Mouse (Mus musculus) kidney, postnatal 4 days (tissue): ENCODE results near the gene Abca7.

Experiments
- DNase-seq, 2 experiments: peaks; one replicate each; pipeline ENCODE4 v3.0.0; 2021; ENCODE audit warnings: mixed read lengths in 2 of 2

Abca7 gene

DNA sequence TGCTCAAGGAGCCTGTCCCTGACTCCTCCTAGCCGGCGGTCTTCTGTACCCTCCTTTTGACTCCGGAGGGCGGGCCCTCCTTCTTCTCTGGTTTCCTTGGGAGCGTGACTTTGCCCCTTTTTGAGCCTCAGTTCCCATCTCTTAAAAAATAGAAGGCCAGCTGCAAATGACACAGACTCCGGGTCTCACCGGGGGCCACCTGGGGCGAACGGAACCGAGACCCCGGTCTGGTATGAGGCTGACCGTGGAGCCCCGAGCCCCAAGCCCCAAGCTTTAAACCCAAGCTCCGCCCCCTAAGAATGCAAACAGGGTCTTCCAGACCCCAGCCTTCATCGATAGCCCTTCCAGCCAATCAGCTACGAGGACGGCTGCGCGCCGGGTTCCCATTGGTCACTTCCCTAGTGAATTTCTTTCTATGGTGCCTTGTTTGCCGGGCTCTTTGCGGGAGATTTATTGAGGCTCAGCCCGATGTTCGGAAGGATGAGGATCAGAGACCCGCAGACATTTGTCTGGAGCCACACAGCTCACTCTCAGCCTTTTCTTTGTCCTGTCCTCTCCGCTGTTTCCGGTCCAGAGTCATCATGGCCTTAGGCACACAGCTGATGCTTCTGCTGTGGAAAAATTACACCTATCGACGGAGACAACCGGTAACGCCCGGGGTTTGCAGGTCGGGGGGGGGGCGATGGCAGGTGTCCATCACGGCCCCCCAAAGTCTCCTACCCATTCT is 903 bp downstream of the Abca7 start:
- peak; percentile 83 to 89 for DNase-seq

DNA sequence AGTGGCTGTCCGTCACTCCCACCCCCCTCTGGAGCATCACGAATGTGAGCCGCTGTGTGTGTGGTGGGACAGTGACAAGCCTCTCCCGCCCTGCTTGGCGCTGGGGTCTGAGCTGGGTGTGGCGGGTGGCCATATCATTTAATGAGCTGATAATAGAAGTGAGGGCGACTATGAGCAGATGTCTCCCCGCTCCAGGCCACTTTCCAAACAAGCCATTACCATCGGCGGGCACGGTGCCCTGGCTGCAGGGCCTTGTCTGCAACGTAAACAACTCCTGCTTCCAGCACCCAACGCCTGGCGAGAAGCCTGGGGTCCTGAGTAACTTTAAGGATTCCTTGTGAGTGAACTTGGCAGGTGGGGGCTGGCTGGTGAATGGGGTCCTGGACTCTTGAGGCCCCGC is 1.5 kb downstream of the Abca7 start:
- peak in 1 of 2 experiments; percentile 48 for DNase-seq

DNA sequence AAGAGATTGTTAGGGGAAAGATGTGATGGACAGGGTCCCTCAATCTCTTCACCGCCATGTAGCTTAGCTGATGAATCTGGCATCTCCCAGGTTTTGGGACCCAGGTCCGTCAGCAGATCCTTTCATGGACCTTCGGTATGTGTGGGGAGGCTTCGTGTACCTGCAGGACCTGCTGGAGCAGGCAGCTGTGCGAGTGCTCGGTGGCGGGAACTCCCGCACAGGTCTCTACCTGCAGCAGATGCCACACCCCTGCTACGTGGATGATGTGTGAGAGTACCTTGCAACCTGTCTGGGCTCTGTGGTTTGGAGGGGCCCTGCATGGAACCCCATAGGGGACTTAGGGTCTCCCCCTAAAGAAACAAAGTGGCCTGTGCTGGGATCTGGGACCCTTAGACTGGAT is 5.7 kb downstream of the Abca7 start:
- DNase-seq, result no peak

DNA sequence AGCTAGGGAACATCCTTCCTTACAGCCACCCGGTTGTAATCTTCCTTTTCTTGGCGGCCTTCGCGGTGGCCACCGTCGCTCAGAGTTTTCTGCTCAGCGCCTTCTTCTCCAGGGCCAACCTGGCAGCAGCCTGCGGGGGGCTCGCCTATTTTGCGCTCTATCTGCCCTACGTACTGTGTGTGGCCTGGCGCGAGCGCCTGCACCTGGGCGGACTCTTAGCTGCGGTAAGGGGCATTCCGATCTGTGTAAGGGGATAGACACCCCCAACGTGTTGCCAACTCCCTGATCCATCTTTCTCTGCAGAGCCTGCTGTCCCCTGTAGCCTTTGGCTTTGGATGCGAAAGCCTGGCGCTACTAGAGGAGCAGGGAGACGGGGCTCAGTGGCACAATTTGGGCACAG is 6.5 kb downstream of the Abca7 start:
- DNase-seq, result no peak

DNA sequence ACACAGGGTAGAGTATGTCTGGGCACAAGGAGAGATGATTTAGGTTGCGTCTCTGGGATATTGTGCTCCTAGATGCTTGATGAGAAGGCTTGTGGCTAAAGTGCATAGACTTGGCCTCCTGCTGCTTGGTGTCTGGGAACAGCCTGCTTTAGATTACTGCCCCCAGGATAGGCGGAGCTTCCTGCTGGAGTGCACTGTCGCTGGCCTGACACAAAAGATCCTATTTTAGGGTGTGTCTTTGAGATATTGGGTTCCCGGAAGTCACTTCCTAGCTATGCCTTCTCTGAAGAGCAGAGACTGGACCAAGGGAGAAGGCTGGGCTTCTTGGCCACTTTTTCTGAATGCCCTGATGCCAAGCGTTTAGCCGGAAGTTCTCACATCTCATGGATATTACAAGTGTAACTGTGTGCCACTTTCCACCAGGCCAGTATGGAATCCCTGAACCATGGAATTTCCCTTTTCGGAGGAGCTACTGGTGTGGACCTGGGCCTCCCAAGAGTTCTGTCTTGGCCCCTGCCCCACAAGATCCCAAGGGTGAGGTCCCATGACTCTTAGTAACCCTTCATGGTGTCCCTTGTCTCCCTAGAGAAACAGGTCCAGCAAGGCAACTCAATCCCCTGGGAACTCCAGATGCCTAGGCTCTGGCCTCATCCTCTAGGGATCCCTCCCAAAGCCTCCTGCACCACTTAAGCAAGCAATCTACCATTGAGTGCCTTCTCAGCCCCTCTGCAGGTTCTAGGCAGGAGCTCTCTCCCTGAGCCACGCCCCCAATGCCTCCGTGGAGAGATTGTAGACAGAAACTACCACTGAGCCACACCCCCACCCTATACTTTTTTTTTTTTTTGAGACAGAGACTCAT is 7.3 kb downstream of the Abca7 start:
- DNase-seq, result peak in 1 of 2 experiments; percentile 38

DNA sequence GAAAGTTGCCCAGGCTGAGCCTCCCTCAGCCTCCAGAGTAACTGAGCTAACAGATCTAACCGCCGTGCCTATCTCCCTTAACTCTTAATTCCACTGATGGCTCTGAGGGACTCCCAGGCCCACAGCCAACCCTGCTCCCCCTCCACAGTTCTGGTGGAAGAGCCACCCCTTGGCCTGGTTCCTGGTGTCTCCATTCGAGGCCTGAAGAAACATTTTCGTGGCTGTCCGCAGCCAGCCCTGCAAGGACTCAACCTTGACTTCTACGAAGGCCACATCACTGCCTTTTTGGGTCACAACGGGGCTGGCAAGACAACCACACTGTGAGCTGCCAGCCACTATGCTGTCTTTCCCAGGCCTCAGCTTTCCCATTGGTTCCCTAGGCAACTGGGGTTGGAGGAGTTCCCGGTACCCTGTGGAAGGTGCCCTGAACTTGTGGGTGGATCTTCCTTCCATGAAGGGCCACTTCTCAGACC is 8.0 kb downstream of the Abca7 start:
- no peak for DNase-seq

DNA sequence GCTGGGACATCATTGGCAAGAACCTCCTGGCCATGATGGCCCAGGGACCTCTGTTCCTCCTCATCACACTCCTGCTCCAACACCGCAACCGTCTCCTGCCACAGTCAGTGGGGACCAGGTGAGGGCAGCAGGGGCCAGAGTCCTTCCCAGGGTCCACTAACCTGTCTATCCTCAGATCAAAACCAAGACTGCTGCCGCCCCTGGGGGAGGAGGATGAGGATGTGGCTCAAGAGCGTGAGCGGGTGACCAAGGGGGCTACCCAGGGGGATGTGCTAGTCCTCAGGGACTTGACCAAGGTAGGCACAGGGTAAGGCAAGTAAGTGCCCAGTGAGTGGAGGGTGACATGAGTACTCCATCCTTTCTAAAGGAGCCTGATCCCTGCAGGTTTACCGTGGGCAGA is 15.4 kb downstream of the Abca7 start:
- no peak for DNase-seq

DNA sequence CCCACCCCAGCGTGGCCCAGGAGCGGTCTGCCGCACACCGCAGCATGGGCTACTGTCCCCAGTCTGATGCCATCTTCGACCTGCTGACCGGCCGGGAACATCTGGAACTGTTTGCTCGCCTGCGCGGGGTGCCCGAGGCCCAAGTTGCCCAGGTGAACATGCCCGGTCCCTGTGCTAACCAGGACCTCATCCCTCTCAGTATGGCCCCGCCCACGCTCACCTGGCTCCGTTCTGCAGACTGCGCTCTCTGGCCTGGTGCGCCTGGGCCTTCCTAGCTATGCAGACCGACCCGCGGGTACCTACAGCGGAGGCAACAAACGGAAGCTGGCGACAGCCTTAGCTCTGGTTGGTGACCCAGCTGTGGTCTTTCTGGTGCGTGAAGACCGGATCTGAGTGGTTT is 17.3 kb downstream of the Abca7 start:
- DNase-seq, result no peak

DNA sequence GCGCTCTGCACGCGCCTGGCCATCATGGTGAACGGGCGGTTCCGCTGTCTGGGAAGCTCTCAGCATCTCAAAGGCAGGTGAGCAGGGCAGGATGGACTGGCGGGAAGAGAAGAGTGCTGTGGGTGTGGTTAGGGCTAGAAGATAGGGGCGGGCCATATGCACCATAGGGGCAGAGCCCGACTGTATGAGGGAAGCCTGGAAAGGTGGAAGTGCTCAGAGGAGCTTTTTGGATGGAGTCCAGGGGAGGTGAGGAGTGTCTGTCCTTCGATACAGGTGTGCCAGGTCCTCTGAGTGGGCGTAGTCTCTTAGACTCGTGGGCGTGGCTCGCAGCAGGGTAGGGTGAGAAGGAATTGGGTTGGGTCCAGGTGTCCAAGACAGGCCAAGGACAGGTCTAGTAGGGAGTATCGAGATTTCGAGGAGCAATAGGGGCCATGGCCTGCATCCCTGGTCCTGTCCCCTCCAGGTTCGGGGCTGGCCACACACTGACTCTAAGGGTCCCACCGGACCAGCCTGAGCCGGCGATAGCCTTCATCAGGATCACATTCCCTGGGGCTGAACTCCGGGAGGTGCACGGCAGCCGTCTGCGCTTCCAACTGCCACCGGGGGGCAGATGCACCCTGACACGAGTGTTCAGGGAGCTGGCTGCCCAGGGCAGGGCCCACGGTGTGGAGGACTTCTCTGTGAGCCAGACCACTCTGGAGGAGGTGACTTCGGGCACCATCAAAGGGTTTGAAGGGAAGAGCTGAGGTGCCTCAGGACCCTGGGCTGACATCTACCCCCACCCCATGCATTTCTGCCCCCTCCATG is 18.4 kb downstream of the Abca7 start:
- peak in 1 of 2 experiments; percentile 49 for DNase-seq

DNA sequence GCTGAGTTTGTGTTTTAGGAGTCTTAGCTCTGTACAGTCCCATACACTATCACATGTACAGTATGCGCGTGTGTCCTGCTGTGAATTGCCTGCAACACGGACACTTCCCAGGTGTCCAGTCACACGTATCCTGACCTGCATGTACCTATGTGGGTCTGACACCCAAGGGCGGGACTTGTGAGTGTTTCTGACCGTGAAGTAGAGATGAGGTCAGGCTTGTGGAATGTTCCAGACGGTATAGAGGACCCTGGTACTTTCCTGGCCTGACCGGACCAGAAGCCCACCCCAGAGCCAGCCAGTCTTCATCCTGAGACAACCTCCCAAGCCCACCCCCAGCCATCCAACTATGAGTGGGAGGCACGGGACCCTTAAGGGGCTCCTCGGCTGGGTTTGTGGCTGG is 19.3 kb downstream of the Abca7 start:
- no peak for DNase-seq

DNA sequence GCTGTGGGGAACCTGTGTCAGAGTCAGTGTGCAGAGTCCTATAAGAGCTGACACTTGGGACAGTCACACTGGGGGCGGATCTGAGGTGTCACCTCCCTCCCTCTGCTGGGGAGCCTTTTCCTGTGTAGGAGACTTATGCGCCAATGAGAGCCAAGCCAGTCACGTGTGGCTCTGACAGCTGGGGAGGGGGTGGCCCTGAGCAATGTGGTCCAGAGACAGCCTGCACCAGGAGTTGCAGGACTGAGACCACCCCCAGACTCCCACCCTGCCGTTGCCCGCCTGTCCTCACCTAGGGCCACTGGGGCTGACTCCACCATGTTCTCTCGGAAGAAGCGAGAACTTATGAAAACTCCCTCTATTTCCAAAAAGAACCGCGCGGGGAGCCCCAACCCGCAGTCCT is 20.2 kb downstream of the Abca7 start, which contains the start of gene Arhgap45:
Gene Arhgap45 (plus strand): TSS at position 143 of the 400 bp plus-strand sequence.
- peak in 1 of 2 experiments; percentile 42 for DNase-seq

DNA sequence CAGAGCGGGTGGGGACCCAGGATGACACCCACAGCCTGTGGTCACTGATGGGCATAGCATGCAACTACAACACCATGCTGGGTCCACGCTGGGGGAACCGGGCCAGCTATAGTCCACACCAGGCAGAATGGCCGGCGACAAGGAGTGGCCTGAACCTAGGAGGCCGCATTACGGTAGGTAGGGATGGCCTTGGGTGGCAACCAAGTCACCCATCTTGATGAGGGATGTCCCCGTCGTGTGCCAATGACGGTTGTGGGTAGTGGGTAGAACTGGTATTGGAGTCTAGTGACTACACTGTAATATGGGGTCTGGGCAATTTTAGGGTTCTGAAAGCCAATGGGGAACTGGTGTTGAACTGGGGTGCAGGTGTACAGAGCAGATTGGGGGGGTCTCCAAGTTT is 20.6 kb downstream of the Abca7 start:
- no peak for DNase-seq

DNA sequence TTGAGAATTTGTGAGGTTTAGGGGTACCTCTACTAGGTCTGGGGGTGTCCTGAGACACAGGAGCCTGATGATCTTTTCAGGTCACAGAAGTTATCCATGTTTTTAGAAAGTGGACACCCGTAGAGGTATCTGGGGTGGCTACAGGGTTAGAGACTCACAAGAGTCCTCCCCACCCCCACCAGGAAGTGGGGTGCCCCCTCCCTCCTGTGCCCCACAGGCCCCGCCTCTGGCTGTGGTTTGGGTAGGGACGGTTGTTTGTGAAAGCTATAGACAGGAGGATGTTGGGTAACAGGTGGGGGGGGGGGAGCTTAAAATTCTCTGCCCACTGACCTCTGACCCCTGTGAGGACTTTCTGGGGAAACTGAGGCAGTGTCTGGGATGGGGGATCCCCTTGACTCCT is 21.1 kb downstream of the Abca7 start:
- DNase-seq, result no peak

DNA sequence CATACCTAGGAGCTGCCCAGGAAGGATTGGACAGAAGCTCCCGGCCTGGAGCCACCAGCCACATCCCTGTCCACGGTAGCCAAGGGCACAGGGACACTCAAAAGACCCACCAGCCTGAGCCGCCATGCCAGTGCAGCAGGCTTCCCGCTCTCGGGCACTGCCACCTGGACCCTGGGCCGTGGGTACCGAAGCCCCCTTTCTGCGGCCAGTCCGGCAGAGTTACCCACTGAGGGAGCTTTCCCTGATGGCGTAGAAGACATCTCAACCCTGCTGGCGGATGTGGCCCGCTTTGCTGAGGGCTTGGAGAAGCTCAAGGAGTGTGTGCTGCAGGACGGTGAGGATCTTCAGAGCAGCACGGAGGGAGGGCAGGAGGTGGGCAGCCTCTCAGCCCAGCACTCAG is 21.5 kb downstream of the Abca7 start:
- no peak for DNase-seq

DNA sequence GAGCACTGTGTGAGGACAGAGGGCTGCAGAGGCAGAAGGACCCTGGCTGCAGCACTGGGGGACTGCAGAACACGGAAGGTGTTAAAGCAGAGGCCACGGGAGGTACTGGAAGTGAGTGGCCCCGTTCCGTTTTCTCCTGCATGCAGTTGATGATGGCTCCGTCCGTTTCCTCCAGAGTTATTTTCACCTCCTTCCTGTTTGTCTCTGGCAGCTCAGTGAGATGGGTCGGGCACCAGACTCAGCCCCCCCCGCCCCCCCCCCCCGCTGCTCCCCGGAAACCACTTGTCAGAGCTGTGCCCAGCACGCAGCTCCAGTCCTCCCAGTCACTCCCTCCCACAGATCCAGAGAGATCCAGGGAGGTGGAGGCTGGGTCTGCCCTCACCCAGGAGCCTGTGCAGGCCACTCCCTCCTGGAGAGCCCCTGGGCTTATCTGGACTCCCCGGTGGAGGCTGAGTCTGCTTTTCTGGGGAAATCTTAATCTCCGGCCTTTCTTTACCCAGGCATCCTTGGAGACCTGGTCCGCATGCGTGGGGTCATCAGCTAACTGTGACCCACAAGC is 22.5 kb downstream of the Abca7 start:
- DNase-seq, result peak; percentile 41 to 58

DNA sequence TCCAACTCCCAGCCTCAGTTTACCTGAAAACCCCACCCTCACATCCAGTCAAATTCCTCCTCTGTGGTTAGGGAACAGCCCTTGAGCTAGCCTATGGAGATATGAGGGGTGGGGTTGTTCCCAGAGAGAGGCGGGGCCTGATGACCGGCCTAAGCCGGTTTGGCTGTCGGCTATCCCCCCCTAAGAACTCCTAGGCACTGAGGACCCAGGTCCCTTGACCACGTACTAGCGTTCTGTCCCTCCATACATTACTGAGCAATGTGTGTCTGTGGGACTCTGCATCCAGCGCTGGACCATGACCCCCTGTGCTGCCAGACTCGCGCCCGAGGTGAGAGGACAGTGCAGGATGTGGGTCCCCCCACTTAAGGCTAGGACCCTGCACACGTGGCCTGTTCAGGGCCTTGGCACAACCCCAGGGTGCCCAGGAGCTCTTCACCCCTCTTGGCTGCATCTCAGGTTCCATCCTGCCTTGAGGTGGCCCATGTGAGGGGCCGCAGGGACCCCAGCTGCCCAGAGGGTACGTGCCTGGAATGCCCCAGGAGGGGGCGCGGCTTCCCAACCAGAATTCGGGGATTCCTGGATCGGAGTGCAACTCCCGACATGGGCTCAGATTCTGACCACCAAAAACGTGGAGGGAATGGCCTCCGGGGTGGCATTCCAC is 23.3 kb downstream of the Abca7 start:
- DNase-seq, result peak; percentile 55 to 66

DNA sequence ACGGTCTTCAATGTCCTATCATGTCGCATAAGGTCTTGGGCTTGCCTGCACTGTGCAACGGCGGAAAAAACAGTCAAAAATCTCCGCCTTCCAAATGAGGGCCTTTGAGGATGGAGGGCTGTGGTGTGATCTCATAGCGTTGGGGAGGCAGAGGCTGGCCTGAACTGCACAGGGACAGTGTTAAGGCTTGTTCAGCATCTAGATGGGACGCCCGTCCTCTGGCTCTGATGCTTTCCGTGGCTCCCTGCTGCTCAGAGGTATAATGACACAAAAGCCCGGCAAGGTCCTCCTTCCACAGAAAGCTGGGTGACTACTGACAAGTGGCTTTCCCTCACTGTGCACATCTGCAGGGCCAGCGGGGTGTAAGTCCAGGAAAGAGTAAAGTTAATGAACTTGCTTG is 23.9 kb downstream of the Abca7 start:
- no peak for DNase-seq

DNA sequence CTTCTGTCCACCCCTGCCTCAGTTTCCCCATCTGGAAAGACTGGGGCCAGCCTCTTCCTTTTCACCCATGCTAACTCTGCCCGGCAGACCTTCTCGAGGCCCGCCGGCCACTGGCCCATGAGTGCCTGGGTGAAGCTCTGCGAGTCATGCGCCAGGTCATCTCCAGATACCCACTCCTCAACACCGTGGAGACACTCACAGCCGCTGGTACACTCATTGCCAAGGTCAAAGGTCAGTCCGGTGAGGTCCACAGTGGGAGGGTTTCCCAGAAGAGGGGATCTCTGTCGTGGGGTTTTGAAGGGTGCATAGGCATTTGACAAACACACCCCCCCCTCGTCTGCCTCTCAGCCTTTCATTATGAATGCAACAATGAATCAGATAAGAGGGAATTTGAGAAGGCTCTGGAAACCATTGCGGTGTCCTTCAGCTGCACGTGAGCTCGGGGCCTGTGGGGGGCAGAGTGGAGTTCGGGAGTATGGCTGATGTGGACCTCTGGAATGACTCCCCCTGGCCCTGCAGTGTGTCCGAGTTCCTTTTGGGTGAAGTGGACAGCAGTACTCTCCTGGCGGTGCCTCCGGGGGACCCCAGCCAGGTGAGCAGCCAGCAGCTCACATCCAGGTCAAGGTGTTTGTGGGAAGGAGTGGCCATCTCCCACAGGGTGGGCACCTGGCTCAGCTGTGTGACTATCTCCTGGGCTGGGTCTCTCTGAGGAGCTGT is 24.5 kb downstream of the Abca7 start:
- DNase-seq, result no peak

DNA sequence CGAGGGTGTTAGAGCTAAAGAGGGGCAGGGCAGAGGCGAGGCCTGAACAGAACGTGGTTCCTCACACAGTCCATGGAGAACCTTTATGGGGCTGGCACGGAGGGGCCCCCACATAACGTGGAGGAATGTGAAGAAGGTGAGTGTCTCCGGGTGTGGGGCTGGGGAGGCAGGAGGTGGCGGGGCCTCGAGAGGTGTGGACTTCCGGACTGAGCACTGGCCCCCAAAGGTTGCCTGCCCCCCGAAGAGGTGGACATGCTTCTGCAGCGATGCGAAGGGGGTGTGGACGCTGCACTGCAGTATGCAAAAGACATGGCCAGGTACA is 25.0 kb downstream of the Abca7 start:
- DNase-seq, result no peak

DNA sequence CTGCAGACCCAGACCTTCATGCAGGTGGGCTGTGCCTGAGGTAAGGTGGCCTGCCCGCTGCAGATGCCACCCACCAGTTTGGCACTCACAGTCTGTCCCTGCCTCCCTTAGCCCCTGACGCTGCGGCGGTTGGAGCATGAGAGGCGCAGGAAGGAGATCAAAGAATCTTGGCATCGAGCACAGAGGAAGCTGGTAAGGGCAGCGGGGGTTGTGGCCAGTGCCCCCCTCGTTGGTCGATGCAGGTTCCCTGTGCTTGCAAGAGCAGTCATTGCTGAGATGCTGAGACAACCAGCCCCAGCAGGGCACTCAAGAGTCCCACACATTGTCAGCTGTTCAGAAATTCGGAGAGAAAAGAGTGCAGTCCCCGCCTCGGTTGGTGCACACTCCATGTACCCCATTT is 25.9 kb downstream of the Abca7 start:
- no peak for DNase-seq

DNA sequence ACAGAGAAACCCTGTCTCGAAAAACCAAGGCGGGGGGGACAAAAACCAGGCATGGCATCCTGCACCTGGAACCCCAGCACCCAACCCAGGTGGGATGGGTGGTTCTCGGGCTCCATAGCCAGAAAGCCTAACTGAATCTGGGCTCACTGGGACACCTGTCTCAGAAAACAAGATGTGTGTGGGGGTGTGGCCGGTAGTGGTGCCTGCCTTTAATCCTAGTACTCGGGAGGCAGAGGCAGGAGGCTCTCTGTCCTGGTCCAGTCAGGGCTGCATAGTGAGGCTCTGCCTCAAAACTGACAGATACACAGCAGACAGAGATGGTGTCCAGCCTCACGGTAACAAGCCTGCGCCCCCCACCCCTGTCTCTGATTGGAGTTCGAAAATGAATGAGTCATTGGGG is 26.5 kb downstream of the Abca7 start:
- DNase-seq, result no peak

DNA sequence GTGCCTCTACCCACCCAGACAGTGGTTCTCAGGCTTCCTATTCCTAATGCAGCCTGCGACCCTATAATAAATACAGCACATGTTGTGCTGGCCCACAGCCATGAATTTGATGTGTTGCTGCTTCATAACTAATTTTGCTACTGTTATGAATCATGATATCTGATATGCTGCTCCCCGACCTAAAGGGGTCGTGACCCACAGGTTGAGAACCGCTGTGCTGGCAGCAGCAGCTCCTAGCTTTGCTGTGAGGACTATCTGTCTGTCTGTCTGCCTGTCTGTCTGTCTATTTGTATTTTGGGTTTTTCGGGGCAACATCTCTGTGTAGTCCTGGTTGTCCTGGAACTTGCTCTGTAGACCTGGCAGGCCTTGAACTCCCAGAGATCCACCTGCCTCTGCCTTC is 27.5 kb downstream of the Abca7 start:
- DNase-seq, result no peak
